8 mouse cellular contexts compared by ENCODE assay signal in genomic region chr15:18832263-18832662, GRCm38 (mm10). TPM values are rescaled to one million over a fixed set of nuclear protein-coding genes. Genes with fewer than 3 reads are reported as not detected.
DNase-seq lines count a peak whose midpoint lies in the region; ATAC-seq lines count a peak whose summit lies in the region.

No protein-coding gene starts in this region.

- no peak overlapping the region for H3K27ac ChIP-seq in embryonic facial prominence, embryonic 11.5 days (replicated peaks; ENCODE audit: low read depth, low read length)
- H3K27ac ChIP-seq in kidney, embryonic 15.5 days: no peak overlapping the region

- H3K36me3 ChIP-seq in embryonic facial prominence, embryonic 11.5 days (replicated peaks; ENCODE audit: control insufficient read depth, insufficient read depth, low read depth, low read length): no peaks in the 10 kb centered on the region
- no peaks in the 10 kb centered on the region for H3K36me3 ChIP-seq in kidney, embryonic 15.5 days

- no peak overlapping the region for H3K4me3 ChIP-seq in embryonic facial prominence, embryonic 11.5 days (ENCODE audit: low read depth, low read length)
- H3K4me3 ChIP-seq in kidney, embryonic 15.5 days (replicated peaks): no peak overlapping the region

- WGBS in embryonic facial prominence, embryonic 11.5 days: 12% methylated on average over 4 of the region's 4 CpGs
- 24% methylated on average over 4 of the region's 4 CpGs for WGBS in kidney, embryonic 15.5 days

- peak; percentile 29 to 35 for DNase-seq in heart, postnatal 10 days
- DNase-seq in heart, postnatal 25 days (ENCODE audit: low spot score): no peak
- peak; percentile 10 for DNase-seq in CD4-positive helper T cell, adult 2 months (ENCODE audit: low read depth, low spot score)
- peak; percentile 46 for DNase-seq in adrenal gland, postnatal 25 days
- peak; percentile 78 for DNase-seq in embryonic facial prominence, embryonic 11.5 days (ENCODE audit: low spot score)
- DNase-seq in lung, postnatal 36 days: peak; percentile 35
- DNase-seq in spleen, adult 12 weeks (ENCODE audit: low spot score): no peak

- no peak overlapping the region for H3K9ac ChIP-seq in embryonic facial prominence, embryonic 11.5 days (replicated peaks; ENCODE audit: low read length)
- H3K9ac ChIP-seq in kidney, embryonic 15.5 days: no peak overlapping the region

- ATAC-seq in embryonic facial prominence, embryonic 11.5 days (replicated peaks; ENCODE audit: insufficient number of reproducible peaks, low FRiP score, low TSS enrichment, low read depth): 0 out of 2 replicates have a peak, but pooled peaks have one; percentile 39
- ATAC-seq in kidney, embryonic 15.5 days (replicated peaks; ENCODE audit: low FRiP score): 0 out of 2 replicates have a peak, but pooled peaks have one; percentile 40

- H3K27me3 ChIP-seq in embryonic facial prominence, embryonic 11.5 days (ENCODE audit: control insufficient read depth, insufficient read depth, low read length): no peaks in the 10 kb centered on the region
- no peaks in the 10 kb centered on the region for H3K27me3 ChIP-seq in kidney, embryonic 15.5 days

- H3K4me2 ChIP-seq in embryonic facial prominence, embryonic 11.5 days (ENCODE audit: low read depth, low read length): no peak overlapping the region
- H3K4me2 ChIP-seq in kidney, embryonic 15.5 days: no peak overlapping the region

- intact Hi-C loops in heart, postnatal 10 days (cut with DNase I): no loop called here
- intact Hi-C loops in heart, postnatal 25 days (cut with DNase I): no loop called here

- H3K9me3 ChIP-seq in embryonic facial prominence, embryonic 11.5 days (replicated peaks; ENCODE audit: control insufficient read depth, low read length): no peaks in the 10 kb centered on the region
- H3K9me3 ChIP-seq in kidney, embryonic 15.5 days (replicated peaks): no peaks in the 10 kb centered on the region

- no peaks in the 10 kb centered on the region for H3K4me1 ChIP-seq in embryonic facial prominence, embryonic 11.5 days (ENCODE audit: control insufficient read depth, insufficient read depth, low read length)
- H3K4me1 ChIP-seq in kidney, embryonic 15.5 days: no peaks in the 10 kb centered on the region

RNA-seq across cellular contexts. Expression of gene Cdh10, which starts 13.5 kb away (rescaled TPM):
- total RNA-seq in heart, postnatal 10 days (2021): under 1 TPM; 0.10 to 0.17 TPM
- not detected for total RNA-seq in heart, postnatal 25 days (2021)
- 0.12 TPM in 1 of 2 replicates, not detected in the other for total RNA-seq in adrenal gland, postnatal 25 days (2021)
- 4.6 and 5.4 TPM in 2 replicates for polyA plus RNA-seq in embryonic facial prominence, embryonic 11.5 days (2014; fragmentation: Nextera tagmentation; extraction: Ambion mirVana)
- polyA plus RNA-seq in kidney, embryonic 15.5 days (2015; fragmentation: Nextera tagmentation; extraction: Ambion mirVana): 0.72 and 1.3 TPM in 2 replicates

Comparison
In these comparisons a context has a peak if more than half of its experiments do, and no peak if none do; other contexts are left out.
1. DNase-seq: peak in heart, postnatal 10 days (2 of 2), CD4-positive helper T cell, adult 2 months (single experiment), adrenal gland, postnatal 25 days (single experiment), embryonic facial prominence, embryonic 11.5 days (single experiment) and lung, postnatal 36 days (single experiment); none in heart, postnatal 25 days (single experiment) and spleen, adult 12 weeks (single experiment).